Mouse (Mus musculus) cerebellum, adult 2 months (tissue): ENCODE results near the gene Atxn1.

Experiments used
- CTCF ChIP-seq: fragments of 200-500 bp; IDR thresholded peaks from 2 replicates; pipeline ENCODE4 v1.5.1; 2011; ENCODE audit warnings: low read depth, mild to moderate bottlenecking, control low read depth, low read length, moderate library complexity, borderline replicate concordance; ENCODE audit not compliant: insufficient read depth
- POLR2A ChIP-seq: fragments of 200-500 bp; IDR thresholded peaks from 2 replicates; pipeline ENCODE4 v1.6.1; 2011; ENCODE audit warnings: low read length, control low read depth, borderline replicate concordance; ENCODE audit not compliant: insufficient read depth

- no peak for TF ChIP-seq CTCF
- TF ChIP-seq POLR2A: peak; percentile 63
These were observed 1.1 kb downstream of the Atxn1 start for GRCm38 (mm10) chr13:45963497-45964330.
